Mouse (Mus musculus) adrenal gland, adult 8-10 months (tissue): ENCODE results near the gene Ints3. TPM values are rescaled to one million over a fixed set of nuclear protein-coding genes. Genes with fewer than 3 reads are reported as not detected.

Source experiments
- DNase-seq: peaks from one replicate; pipeline ENCODE4 v3.0.0; 2022
- total RNA-seq, 4 experiments: library from RNA; stranded (reverse); gene quantifications; 2 replicates each; pipeline ENCODE4 v1.2.4; 2022

Ints3 gene
- total RNA-seq, 4 experiments from 2014 or later, result 107 to 119 (median 110) TPM

DNA sequence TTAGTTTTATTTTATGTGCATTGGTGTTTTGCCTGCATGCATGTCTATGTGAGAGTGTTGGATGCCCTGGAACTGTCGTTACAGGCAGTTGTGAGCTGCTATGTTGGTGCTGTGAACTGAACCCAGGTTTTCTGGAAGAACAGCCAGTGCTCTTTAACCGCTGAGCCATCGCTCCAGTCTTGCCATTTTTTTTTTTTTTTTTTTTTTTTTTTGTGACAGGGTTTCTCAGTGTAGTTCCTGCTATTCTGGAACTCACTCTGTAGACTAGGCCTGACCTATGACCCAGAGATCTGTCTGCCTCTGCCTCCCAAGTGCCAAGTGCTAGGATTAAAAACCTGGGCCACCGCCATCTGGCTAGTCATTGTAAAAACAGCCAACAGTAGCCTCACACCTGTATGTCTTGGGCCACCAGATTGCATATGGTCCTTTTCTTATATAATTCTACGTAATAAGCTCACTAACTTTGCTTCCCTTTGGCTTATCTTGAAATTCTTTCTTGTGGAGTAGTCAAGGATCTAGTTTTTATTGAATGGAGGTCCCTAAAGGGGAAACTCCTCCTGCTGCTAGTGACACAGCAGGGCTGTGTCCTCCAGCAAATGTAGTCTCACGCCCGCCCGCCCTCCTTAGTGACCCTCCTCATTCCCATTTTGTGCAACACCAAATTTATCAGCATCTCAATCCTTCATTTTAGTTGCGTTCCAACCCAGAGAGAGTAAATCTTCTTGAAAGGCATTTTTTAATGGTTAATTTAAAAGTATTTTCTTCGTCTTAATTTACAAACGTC is 12.2 kb upstream of the Ints3 start:
- DNase-seq, result no peak

DNA sequence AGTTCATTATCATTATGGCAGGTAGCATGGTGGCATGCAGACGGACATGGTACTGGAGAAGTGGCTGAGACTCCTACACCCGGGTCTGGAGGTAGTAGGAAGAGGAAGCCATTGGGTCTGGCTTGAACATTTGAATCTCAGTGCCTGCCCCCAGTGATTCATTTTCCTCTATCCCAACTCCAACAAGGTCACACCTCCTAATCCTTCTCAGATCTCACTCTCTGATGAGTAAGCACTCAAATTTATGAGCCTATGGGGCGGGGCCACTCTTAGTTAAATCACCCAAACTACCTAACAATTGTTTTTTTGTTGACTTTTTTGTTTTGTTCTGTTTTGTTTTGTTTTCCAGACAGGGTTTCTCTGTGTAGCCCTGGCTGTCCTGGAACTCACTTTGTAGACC is 10.6 kb upstream of the Ints3 start:
- DNase-seq, result no peak

DNA sequence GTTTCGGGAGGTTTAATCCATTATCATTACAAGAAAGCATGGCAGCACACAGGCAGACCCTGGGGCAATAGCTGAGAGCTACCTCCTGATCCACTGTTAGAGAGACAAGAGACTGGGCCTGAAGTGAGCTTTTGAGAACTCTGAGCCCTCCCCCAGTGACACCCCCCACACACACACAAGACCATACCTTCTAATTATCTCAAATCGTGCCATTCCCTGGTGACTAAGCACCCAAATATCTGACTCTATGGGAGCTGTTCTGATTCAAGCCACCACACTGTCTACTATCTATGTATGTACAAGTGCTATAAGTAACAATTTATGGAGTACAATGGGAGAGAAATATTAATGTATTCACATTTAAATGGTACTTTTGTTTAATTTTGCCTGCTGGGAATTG is 7.3 kb upstream of the Ints3 start:
- DNase-seq, result no peak

GRCm38 (mm10) chr3:90437131-90437530 is 3.7 kb upstream of the Ints3 start:
- DNase-seq, result no peak

GRCm38 (mm10) chr3:90434073-90434730 is 780 bp upstream of the Ints3 start:
- no peak for DNase-seq

- DNase-seq, result peak; percentile 58
Measured at GRCm38 (mm10) chr3:90432811-90433219, 607 bp downstream of the Ints3 start.

- DNase-seq, result no peak
Measured at GRCm38 (mm10) chr3:90432348-90432747, 1.1 kb downstream of the Ints3 start.

DNA sequence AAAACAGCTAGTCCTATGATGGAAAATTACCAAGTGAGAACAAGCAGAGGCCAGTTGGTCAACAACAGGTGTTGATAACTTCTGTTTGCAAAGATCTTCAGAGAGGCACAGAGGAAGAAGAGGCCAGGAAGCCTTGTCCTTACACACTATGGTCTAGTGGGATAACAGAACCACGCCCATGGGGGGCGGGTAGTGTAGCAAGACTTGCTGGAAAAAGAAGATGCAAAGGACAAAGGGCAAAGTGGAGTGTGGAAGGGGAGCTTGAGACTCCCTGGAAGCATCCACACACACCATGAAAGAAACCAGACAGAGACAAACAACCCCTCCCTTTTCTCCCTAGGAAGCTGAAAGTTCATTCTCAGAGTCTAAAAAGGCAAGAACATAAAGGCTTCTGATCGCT is 3.8 kb downstream of the Ints3 start:
- no peak for DNase-seq

DNA sequence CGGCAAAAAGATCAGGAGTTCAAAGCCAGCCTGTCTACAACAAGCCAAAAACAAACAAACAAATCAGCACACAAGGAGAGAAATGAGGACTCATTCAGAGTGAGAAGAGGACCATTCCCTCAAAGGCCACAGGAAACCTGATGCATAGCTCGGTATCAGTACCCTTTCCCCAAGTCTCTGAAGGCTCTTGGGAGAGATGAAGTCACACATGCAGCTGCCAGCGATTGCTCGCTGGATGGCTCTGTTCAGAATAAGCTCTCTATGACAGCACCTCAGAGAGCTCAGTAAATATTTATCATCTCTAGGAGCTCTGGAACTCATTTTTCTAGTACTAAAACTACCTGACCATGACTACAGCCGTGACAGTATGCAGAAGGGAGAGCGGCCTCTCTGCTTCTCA is 5.2 kb downstream of the Ints3 start:
- DNase-seq, result no peak

GRCm38 (mm10) chr3:90427574-90427973 is 5.8 kb downstream of the Ints3 start:
- no peak for DNase-seq

GRCm38 (mm10) chr3:90425499-90425898 is 7.9 kb downstream of the Ints3 start:
- DNase-seq, result no peak

GRCm38 (mm10) chr3:90423549-90423948 is 9.9 kb downstream of the Ints3 start:
- no peak for DNase-seq

GRCm38 (mm10) chr3:90420696-90421095 is 12.7 kb downstream of the Ints3 start:
- no peak for DNase-seq

DNA sequence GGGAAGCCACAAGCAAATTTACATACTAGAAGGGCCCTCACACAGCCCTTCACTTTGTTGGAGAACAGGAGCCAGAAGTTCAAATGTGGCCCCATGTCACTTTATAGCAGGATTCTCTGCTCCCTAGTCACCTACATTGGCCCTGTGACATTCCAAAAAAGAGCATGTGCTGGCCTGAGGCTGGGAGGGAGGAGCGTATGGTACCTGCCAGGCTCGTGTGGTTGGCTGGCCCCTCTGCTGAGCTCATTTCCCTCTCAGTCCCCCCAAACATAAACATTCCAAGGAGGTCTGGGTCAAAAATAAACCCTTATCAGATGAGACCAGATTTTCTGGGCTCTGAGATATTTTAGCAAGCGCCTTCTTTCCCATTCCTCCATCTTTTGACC is 20.4 kb downstream of the Ints3 start:
- DNase-seq, result no peak

DNA sequence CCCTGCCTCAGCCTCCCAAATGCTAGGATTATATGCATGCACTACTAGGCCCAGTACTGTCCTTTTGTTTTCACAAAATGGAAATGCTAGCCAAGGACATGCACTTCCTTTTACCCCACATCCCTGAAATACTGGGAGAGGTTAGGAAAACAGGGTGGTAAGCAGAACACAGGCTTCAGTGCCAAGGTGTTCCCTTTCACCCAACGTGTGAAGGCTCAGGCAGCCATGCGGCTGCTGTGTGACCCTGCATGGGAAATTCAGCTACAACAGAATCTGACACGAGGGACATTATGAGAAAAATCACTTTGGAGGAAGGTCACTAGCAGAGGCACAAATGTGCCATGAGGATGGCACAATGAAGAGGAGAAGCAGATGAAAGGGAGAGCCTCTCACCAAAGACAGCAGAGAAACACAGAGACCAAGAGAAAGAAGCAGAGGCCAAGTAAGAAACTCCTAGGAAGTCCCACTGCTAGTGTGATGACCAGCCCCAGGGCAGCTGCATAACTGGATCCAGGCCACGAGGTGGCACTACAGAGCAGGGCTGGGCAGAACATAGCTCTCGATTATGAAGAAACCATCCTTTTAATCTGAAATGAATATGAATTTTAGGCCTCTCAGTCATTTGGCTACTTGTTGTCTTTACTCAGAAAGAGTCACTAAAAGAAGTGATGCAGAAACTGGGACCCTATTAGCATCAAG is 21.0 kb downstream of the Ints3 start:
- peak; percentile 75 for DNase-seq

DNA sequence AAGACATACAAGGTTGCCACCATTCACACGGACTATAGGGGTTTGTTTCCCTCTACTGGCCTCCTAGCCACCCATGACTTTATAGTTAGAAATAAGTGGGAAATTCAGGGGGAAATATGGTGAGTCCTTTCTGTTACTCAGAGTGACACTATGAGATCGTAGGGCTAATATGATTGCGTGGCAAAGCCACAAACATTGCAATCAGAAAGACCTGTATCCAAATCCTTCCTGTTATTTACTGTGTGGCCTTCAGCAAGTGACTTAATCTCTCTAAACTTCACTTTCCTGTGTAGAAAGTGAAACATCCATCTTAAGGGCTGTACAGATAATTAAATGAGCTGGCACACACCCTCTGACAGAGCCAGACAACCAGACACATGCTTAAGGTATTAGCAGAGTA is 24.7 kb downstream of the Ints3 start:
- DNase-seq, result no peak

GRCm38 (mm10) chr3:90406414-90406813 is 27.0 kb downstream of the Ints3 start:
- no peak for DNase-seq

DNA sequence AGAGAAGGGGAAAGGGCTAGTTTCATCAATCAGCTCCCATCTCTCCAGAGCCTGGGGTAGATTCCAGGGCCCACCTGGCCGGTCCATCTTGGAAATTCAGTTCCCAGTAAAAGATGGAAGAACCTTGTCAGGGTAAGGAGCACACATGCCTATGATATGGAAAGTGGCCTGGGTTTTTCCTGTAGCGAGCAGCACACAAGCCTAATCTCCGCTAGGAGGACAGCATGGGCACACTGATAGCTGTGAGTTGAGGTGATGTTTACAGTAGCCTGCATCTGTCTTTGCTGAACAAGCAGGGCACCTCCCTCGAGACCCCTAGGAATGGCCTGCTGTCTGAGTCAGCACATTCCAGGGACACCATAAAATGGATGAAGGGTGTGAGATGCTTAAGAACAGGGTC is 28.8 kb downstream of the Ints3 start:
- no peak for DNase-seq

DNA sequence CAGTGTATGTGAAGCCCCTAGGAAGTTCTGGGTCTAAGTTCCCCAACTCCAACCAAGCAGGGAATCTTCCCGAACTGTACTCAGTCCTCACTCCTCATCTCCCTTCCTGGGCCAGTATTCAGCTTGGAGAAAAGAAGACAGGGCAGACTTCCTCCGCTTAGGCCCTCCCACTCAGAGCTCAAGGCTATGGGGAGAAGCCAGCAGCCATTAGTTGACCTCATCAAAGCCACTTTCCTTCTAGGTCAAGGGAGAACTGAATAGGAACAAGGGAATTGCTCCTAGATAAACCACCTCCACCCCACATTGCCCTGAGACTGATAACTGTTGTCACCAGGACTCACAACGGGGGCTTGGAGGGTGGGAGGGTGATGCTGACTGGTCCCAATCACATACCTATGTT is 29.3 kb downstream of the Ints3 start:
- DNase-seq, result peak; percentile 81

DNA sequence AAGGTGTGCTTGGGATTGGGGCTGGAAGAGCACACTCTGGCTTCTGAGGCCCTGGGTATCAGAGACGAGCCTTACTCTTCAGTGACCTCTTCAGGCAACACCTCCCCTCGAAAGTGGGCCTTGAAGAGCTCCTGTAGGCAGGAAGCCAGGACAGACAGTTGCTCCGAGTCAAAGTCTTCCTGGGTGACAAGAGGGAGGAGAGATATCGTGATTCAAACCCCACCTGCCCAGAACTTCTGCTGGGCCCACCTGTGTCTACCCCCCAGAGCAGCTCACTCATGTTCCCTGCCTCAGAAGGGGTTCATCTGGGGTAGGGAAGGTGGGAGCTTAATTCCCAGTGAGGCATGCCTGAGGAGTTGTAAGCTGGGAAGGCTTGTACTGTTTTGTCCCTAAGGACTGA is 32.4 kb downstream of the Ints3 start:
- no peak for DNase-seq

DNA sequence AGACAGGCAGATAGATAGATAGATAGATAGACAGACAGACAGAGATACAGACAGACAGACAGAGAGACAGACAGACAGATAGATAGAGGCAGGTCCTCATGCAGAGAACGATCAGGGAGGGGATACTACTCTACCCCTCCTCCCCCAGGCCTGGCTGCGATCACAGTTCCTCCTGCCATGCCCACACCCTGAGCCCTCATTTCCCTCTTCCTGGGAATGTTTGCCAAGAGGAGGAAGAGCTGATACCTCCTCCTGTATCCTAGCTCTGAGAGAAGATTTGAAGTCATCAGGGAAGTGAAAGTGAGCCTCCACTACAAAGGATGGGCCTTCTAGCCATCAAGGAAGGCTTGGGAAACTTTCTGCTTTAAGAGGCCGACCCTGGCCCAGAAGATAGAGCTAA is 37.8 kb downstream of the Ints3 start:
- DNase-seq, result no peak

GRCm38 (mm10) chr3:90392661-90393060 is 40.8 kb downstream of the Ints3 start:
- DNase-seq, result no peak

- DNase-seq, result no peak
Measured at GRCm38 (mm10) chr3:90391941-90392340, 41.5 kb downstream of the Ints3 start.

GRCm38 (mm10) chr3:90391004-90391403 is 42.4 kb downstream of the Ints3 start:
- DNase-seq, result no peak
